Mouse (Mus musculus) heart, embryonic 16.5 days (tissue): ENCODE data around the gene Ercc2. TPM values are rescaled to one million over a fixed set of nuclear protein-coding genes. Genes with fewer than 3 reads are reported as not detected.

Experiments used
- ATAC-seq: fragments of 200-750 bp; cut with Nextera tagmentation; replicated peaks from 2 replicates; pipeline ENCODE4 v1.8.0; 2017; ENCODE audit warnings: moderate number of reproducible peaks; ENCODE audit not compliant: insufficient read depth, low FRiP score; ENCODE audit errors: extremely low read depth
- H3K27ac ChIP-seq: fragments of 300-500 bp; sonication (generic); 2 replicates; pipeline ENCODE4 v1.5.1; 2014; ENCODE audit warnings: mild to moderate bottlenecking, low read length, control low read depth, moderate library complexity
- H3K27me3 ChIP-seq: fragments of 300-500 bp; sonication (generic); 2 replicates; pipeline ENCODE4 v1.6.1; 2014; ENCODE audit warnings: low read length, mixed read lengths; ENCODE audit not compliant: control insufficient read depth, insufficient read depth
- H3K36me3 ChIP-seq: fragments of 300-500 bp; sonication (generic); 2 replicates; pipeline ENCODE4 v1.6.1; 2014; ENCODE audit not compliant: control insufficient read depth, insufficient read depth
- H3K4me1 ChIP-seq: fragments of 300-500 bp; sonication (generic); 2 replicates; pipeline ENCODE4 v1.6.1; 2014; ENCODE audit warnings: low read length, mixed read lengths; ENCODE audit not compliant: control insufficient read depth, insufficient read depth
- H3K4me2 ChIP-seq: fragments of 300-500 bp; sonication (generic); 2 replicates; pipeline ENCODE4 v1.6.1; 2014; ENCODE audit warnings: low read depth, mild to moderate bottlenecking, control low read depth, low read length
- H3K4me3 ChIP-seq: fragments of 300-500 bp; sonication (generic); 2 replicates; pipeline ENCODE4 v1.5.1; 2014; ENCODE audit warnings: mild to moderate bottlenecking, control low read depth, low read length
- H3K9ac ChIP-seq: fragments of 300-500 bp; sonication (generic); 2 replicates; pipeline ENCODE4 v1.6.1; 2014; ENCODE audit warnings: low read length, control low read depth
- H3K9me3 ChIP-seq: fragments of 300-500 bp; sonication (generic); replicated peaks from 2 replicates; pipeline ENCODE4 v1.6.1; 2016; ENCODE audit warnings: low read length; ENCODE audit not compliant: control insufficient read depth
- WGBS: fragments of 180-500 bp; shearing (Covaris S2); extraction: QIAGEN DNeasy Blood & Tissue Kit; methylation state at CpG from one replicate; pipeline ENCODE4 v1.1.7; 2014; 5-methylcytosine and 5-hydroxymethylcytosine counted together
- microRNA counts: library from miRNA; unstranded; fragments of <30 nt; microRNA quantifications from one replicate; lab custom pipeline; 2016
- microRNA-seq: library from miRNA; unstranded; fragments of <30 nt; microRNA quantifications from one replicate; pipeline ENCODE4, GENCODE M21; 2017
- polyA plus RNA-seq: library from polyadenylated mRNA; unstranded; fragments of >200 nt; fragmentation: Nextera tagmentation; extraction: Ambion mirVana; gene quantifications from 2 replicates; pipeline ENCODE4 v1.2.1, GENCODE M21; 2015

Gene Ercc2
- polyA plus RNA-seq, 1 experiment from 2014 or later = 12.8 TPM

GRCm38 (mm10) chr7:19443344-19443743 lies 61.5 kb downstream of the Ercc2 start:
- WGBS = 35% methylated on average over 3 of the region's 3 CpGs

GRCm38 (mm10) chr7:19444801-19445200 lies 63.0 kb downstream of the Ercc2 start:
- H3K27me3 ChIP-seq = no peaks in the 10 kb centered on the region
- H3K4me1 ChIP-seq = no peaks in the 10 kb centered on the region
- H3K27ac ChIP-seq = no peak overlapping the region
- peaks cover 42% of the 10 kb centered on the region for H3K36me3 ChIP-seq
- no peak for ATAC-seq
- 76% methylated on average over 12 of the region's 12 CpGs for WGBS
- no peak overlapping the region for H3K9ac ChIP-seq
- no peak overlapping the region for H3K4me3 ChIP-seq
- no peak overlapping the region for H3K4me2 ChIP-seq
- no peaks in the 10 kb centered on the region for H3K9me3 ChIP-seq

More at GRCm38 (mm10) chr7:19443344-19443743, 61.5 kb downstream of the Ercc2 start:
- H3K9me3 ChIP-seq = no peaks in the 10 kb centered on the region
- no peak overlapping the region for H3K4me2 ChIP-seq
- no peak overlapping the region for H3K27ac ChIP-seq
- no peaks in the 10 kb centered on the region for H3K27me3 ChIP-seq
- H3K36me3 ChIP-seq = peaks cover 34% of the 10 kb centered on the region
- 0 out of 2 replicates have a peak, but pooled peaks have one; percentile 39 for ATAC-seq
- H3K4me3 ChIP-seq = no peak overlapping the region
- H3K4me1 ChIP-seq = no peaks in the 10 kb centered on the region
- no peak overlapping the region for H3K9ac ChIP-seq

MicroRNAs encoded within 50 kb of the gene (microRNA counts, 519-probe panel; counts per million panel counts)
- microRNA mmu-miR-343 (lab: Ali Mortazavi, UCI) = not detected

Small RNA genes lying within 50 kb of the gene (microRNA-seq; reads per million reads assigned to microRNA genes)
- gene Mir343 = not detected

Other genes starting within 250 kb of the Ercc2 start
- gene Qpctl, start 232.7 kb upstream of the Ercc2 start, polyA plus RNA-seq = 9.6 and 10.6 TPM in 2 replicates
- 84.3 and 93.8 TPM in 2 replicates for gene Snrpd2, start 232.3 kb upstream of the Ercc2 start, polyA plus RNA-seq
- 104 and 107 TPM in 2 replicates for gene Gipr, start 215.9 kb upstream of the Ercc2 start, polyA plus RNA-seq
- gene Eml2, start 205.6 kb upstream of the Ercc2 start, polyA plus RNA-seq = 23.5 and 26.2 TPM in 2 replicates
- gene Gpr4, start 169.5 kb upstream of the Ercc2 start, polyA plus RNA-seq = 2.4 and 2.7 TPM in 2 replicates
- gene Opa3, start 153.7 kb upstream of the Ercc2 start, polyA plus RNA-seq = 40.4 and 41.8 TPM in 2 replicates
- 84.0 and 86.1 TPM in 2 replicates for gene Vasp, start 110.2 kb upstream of the Ercc2 start, polyA plus RNA-seq
- 0.11 TPM in 1 of 2 replicates, not detected in the other for gene Ppm1n, start 101.9 kb upstream of the Ercc2 start, polyA plus RNA-seq
- 27.4 and 28.5 TPM in 2 replicates for gene Rtn2, start 99.4 kb upstream of the Ercc2 start, polyA plus RNA-seq
- gene Fosb, start 72.0 kb upstream of the Ercc2 start, polyA plus RNA-seq = 0.24 and 0.34 TPM in 2 replicates
- 61.0 and 62.4 TPM in 2 replicates for gene Ercc1, start 37.2 kb upstream of the Ercc2 start, polyA plus RNA-seq
- 16.2 and 16.7 TPM in 2 replicates for gene Cd3eap, start 22.5 kb upstream of the Ercc2 start, polyA plus RNA-seq
- 13.6 and 14.2 TPM in 2 replicates for gene Ppp1r13l, start 22.3 kb upstream of the Ercc2 start, polyA plus RNA-seq
- gene Klc3, start 22.1 kb downstream of the Ercc2 start, polyA plus RNA-seq = 4.1 and 5.0 TPM in 2 replicates
- gene Ckm, start 22.8 kb downstream of the Ercc2 start, polyA plus RNA-seq = 2,882 and 3,117 TPM in 2 replicates
- 4.5 and 6.2 TPM in 2 replicates for gene Mark4, start 76.8 kb downstream of the Ercc2 start, polyA plus RNA-seq
- 0.50 and 0.59 TPM in 2 replicates for gene Exoc3l2, start 81.3 kb downstream of the Ercc2 start, polyA plus RNA-seq
- gene Bloc1s3, start 126.4 kb downstream of the Ercc2 start, polyA plus RNA-seq = 1.6 and 1.7 TPM in 2 replicates
- 73.2 and 83.4 TPM in 2 replicates for gene Trappc6a, start 126.4 kb downstream of the Ercc2 start, polyA plus RNA-seq
- gene Nkpd1, start 135.8 kb downstream of the Ercc2 start, polyA plus RNA-seq = 0.14 TPM in 1 of 2 replicates, not detected in the other
- 18.2 and 21.1 TPM in 2 replicates for gene Ppp1r37, start 181.1 kb downstream of the Ercc2 start, polyA plus RNA-seq
- gene Zfp296, start 195.3 kb downstream of the Ercc2 start, polyA plus RNA-seq = 0.24 and 0.66 TPM in 2 replicates
- 125 and 127 TPM in 2 replicates for gene Gemin7, start 195.6 kb downstream of the Ercc2 start, polyA plus RNA-seq
- 31.9 and 35.1 TPM in 2 replicates for gene Clasrp, start 222.5 kb downstream of the Ercc2 start, polyA plus RNA-seq
- 8.3 and 12.4 TPM in 2 replicates for gene Relb, start 247.4 kb downstream of the Ercc2 start, polyA plus RNA-seq